Mouse (Mus musculus): ENCODE results near the gene Ms4a4d.
A peak's percentile ranks its signal among the peaks of the same experiment; 100 is the strongest.

Gene Ms4a4d

DNA sequence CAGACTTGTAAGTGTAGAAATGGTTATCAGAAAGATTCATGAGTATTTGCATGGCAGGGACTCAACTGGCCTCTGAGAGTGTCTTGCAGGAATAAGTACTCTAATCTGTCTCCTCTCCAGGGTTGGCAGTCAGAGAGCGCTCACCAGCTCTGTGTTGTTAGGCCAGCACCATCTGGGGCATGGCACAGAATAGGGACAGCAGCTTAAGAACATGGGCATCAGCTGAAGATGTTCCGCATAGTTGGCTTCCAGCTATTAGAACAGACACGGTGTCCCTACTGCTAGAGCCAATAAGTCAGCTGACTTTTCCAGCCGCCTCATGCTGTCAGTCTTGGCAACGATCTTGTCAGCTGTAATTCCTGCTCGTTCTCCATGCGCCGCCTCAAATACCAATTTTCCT, 38.4 kb downstream of the Ms4a4d start:
- no peak for DNase-seq (ENCODE audit: low spot score in 2 of 2)

DNA sequence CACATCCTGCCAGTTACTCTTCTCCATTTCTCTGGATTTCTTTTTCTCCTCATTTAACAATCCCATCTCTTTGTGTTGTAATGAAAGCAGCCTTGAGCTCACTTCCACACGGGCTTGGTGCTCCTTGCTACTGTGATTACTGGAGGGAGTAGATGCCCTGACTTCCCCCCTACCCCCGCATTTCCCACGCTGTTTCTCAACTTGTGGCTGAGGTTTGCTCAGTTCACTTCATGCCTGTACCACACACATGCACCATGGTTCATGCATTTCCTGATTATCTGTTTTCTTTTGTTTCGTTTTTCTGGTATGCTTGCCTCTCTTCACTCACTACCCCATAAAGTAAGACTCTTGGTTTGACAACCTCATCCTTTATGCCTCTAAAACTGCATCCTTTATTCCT, 52.6 kb downstream of the Ms4a4d start:
- DNase-seq (ENCODE audit: low spot score in 2 of 2), result peak in 1 of 2 experiments; percentile 31

DNA sequence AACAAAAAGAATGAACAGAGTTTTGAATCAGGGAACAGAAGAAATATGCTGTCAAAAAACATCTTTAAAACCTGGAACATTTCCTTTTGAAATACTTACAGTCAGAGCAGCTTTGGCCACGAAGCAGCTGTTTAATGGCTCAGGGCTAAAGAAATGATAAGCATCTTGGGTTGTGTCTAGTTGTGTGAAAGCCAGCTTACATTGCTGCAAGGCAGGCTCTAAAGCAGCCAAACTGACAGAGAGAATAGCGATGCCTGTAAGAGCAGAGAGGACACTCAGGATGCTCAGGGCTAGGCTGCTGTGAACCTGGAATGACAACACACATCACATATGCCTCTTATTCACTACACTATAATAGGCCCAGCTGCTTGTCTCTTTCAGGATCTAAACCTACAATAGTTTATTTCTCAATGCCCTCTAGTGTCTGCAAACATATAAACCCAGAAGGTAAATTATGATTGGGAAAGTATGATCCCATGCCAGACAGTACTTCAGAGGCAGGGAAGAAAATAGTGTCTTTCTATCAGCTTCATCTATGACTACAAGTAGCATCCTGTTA, 53.4 kb downstream of the Ms4a4d start:
- DNase-seq (ENCODE audit: low spot score in 2 of 2), result no peak

DNA sequence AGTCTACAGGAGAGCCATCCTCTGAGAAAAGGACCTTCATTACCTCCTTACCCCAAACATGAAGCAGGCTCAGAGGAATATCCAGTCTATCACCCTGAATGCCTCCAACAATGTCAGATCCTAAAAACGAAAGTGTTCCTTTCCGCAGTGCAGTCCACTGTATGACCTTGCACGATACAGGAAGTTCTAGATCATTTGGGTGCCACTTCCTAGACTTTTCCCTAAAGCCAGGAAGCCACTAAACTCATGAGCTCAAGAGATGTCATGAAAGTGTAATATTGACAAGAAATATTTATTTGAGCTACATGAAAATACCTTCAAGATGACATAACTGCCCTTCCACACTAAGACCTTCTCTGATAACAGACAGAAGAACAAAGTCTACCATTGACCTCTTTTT, 64.7 kb downstream of the Ms4a4d start:
- DNase-seq (ENCODE audit: low spot score in 2 of 2), result no peak

DNA sequence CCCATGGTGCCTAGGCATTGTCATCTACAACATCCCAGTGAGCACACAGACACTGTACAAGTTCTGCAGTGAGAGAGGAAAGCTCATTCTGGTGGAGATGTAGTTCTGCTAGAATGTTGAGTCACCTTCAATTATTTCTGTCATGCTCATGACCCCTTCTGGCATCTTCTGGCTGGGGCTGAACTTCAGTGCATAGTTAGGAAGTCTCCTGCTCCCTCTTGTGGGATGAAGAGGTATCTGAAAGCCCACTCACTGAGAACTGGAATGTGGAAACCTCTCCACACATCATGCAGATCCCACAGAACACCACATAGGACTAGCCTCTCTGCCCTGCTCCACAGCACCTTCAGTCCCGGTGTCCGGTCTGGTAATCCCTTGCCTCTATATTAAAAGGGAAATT, 65.4 kb downstream of the Ms4a4d start:
- DNase-seq (ENCODE audit: low spot score in 2 of 2), result peak in 1 of 2 experiments; percentile 50

DNA sequence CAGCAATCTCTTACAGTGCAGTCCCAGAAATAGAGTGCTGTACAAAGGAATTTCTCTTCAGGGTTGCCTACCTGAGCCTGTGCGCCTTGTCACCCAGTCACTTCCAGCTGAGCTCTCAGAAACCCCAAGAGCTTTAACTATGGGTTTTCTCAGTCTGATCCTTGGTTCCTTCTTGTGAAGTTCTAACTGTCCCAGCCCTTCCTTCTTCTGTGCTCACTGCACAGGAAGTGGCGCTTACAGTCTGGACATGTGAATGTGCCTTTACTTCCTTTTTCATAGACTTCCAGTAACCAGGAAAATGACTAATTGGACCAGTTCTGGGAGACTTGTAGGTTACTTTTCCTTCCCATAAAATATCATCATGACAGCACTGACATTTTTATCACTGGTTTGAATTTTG, 68.0 kb downstream of the Ms4a4d start, which contains the start of gene Ms4a6d:
Ms4a6d (minus strand) TSS at position 247 of the 400 bp plus-strand sequence.
- DNase-seq (ENCODE audit: low spot score in 2 of 2), result no peak
